Mouse (Mus musculus) G1E (cell line): ENCODE results near the gene Gm42957.

ENCODE experiments used
- CTCF ChIP-seq: IDR thresholded peaks from 2 replicates; pipeline ENCODE4 v1.5.1; 2012; ENCODE audit warnings: low read depth, low read length, inconsistent platforms, mixed read lengths
- GATA1 ChIP-seq: IDR thresholded peaks from 2 replicates; pipeline ENCODE4 v1.6.1; 2012; ENCODE audit warnings: borderline replicate concordance, low read length, inconsistent platforms, mixed read lengths
- POLR2AphosphoS5 ChIP-seq: IDR thresholded peaks from 2 replicates; pipeline ENCODE4 v1.6.1; 2012; ENCODE audit warnings: low read depth, low read length, inconsistent platforms; ENCODE audit not compliant: insufficient replicate concordance
- TAL1 ChIP-seq: conservative IDR thresholded peaks from 2 replicates; pipeline ENCODE4 v1.6.1; 2012; ENCODE audit warnings: low read depth, low read length, inconsistent platforms, mixed read lengths

DNA sequence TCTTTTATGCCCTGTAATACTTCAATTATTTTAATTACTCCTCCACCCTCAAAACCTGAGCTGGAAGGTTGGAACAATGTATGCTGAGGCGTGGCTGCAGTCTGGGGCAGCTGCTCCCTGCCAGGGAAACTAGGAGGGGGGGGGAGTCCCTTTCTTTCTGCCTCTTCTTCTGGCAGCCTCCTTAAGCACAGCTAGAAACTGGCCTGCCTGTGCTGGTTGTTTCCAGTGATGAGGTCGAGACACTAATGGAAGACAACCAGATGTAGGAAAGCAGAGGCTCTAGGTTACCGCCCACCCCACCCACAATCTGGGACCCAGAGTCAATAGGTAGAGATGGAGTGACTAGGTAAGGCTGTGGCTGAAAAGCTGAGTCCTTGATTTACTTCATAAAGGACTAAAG, 40.4 kb downstream of the Gm42957 start:
- TF ChIP-seq CTCF: no peak
- TF ChIP-seq TAL1: no peak
- no peak for TF ChIP-seq GATA1
- no peak for TF ChIP-seq POLR2AphosphoS5
